Mouse (Mus musculus) gastrocnemius, adult 2 months (tissue): ENCODE measurements around the gene Mblac2. TPM values are rescaled to one million over a fixed set of nuclear protein-coding genes. Genes with fewer than 3 reads are reported as not detected.
"Not testable (repeated sequence)": the region's sequence is repeated elsewhere in the genome, so short reads cannot be mapped to it uniquely, and the experiment has no call there.

Source experiments
- DNase-seq: peaks from one replicate; pipeline ENCODE4 v3.0.0; 2022
- H3K27ac ChIP-seq: fragments of 200-600 bp; 2 replicates; pipeline ENCODE4 v1.8.1; 2022; ENCODE audit warnings: mild to moderate bottlenecking
- H3K4me3 ChIP-seq: fragments of 200-600 bp; 2 replicates; pipeline ENCODE4 v1.8.1; 2022; ENCODE audit warnings: mild to moderate bottlenecking, moderate library complexity
- CTCF ChIP-seq: fragments of 200-600 bp; IDR thresholded peaks from 2 replicates; pipeline ENCODE4 v1.8.1; 2022; ENCODE audit warnings: antibody characterized with exemption, mild to moderate bottlenecking, moderate library complexity
- intact Hi-C: fragments of 180-260 bp; cut with DNase I; formaldehyde crosslinking; loops from one replicate; pipeline ENCODE4 v1.15.1; 2025
- total RNA-seq, 2 experiments: library from RNA; stranded (reverse); gene quantifications; 2 replicates each; pipeline ENCODE4 v1.2.3; 2021

Mblac2 gene
- total RNA-seq, 2 experiments from 2014 or later: 1.6 to 2.0 TPM

- Histone ChIP-seq H3K4me3 (no peak overlapping the region), H3K27ac (no peak overlapping the region)
- DNase-seq: no peak
- intact Hi-C loops: no loop called here
- no peak for TF ChIP-seq CTCF
Measured at GRCm38 (mm10) chr13:81703621-81704020, 7.5 kb upstream of the Mblac2 start.

GRCm38 (mm10) chr13:81706311-81706710 lies 4.8 kb upstream of the Mblac2 start:
- intact Hi-C loops: no loop called here
- DNase-seq: no peak
- no peak overlapping the region for H3K4me3 ChIP-seq
- no peak for TF ChIP-seq CTCF
- H3K27ac ChIP-seq: no peak overlapping the region

GRCm38 (mm10) chr13:81709805-81710204 lies 1.3 kb upstream of the Mblac2 start:
- DNase-seq: no peak
- Histone ChIP-seq H3K27ac (no peak overlapping the region), H3K4me3 (peak overlapping the region; percentile 98)
- TF ChIP-seq CTCF: no peak
- intact Hi-C loops: loop anchor here (5.0 kb wide), 1 partner anchor 53 kb away; the partner anchor contains the start of gene Lysmd3

GRCm38 (mm10) chr13:81710266-81710665 lies 875 bp upstream of the Mblac2 start:
- H3K4me3 ChIP-seq: peak overlapping the region; percentile 98
- TF ChIP-seq CTCF: no peak
- DNase-seq: no peak
- peak overlapping the region; percentile 92 for H3K27ac ChIP-seq
- intact Hi-C loops: loop anchor here (5.0 kb wide), 1 partner anchor 53 kb away; the partner anchor contains the start of gene Lysmd3

- DNase-seq: peak; percentile 49
- H3K27ac ChIP-seq: peak overlapping the region; percentile 92
- no peak for TF ChIP-seq CTCF
- intact Hi-C loops: loop anchor here (5.0 kb wide), 1 partner anchor 54 kb away; the partner anchor contains the start of gene Lysmd3
- peak overlapping the region; percentile 98 for H3K4me3 ChIP-seq
Measured at GRCm38 (mm10) chr13:81711546-81712371, 618 bp downstream of the Mblac2 start.

GRCm38 (mm10) chr13:81713896-81714295 lies 2.8 kb downstream of the Mblac2 start:
- no peak overlapping the region for H3K4me3 ChIP-seq
- intact Hi-C loops: loop anchor here (5.0 kb wide), 1 partner anchor 57 kb away; the partner anchor contains the start of gene Lysmd3
- H3K27ac ChIP-seq: no peak overlapping the region
- no peak for DNase-seq
- TF ChIP-seq CTCF: no peak

GRCm38 (mm10) chr13:81728141-81728540 lies 17.0 kb downstream of the Mblac2 start:
- H3K27ac ChIP-seq, DNase-seq, H3K4me3 ChIP-seq, intact Hi-C loops: not testable (repeated sequence)

GRCm38 (mm10) chr13:81729102-81729501 lies 18.0 kb downstream of the Mblac2 start:
- Histone ChIP-seq H3K4me3 (no peak overlapping the region), H3K27ac (no peak overlapping the region)
- TF ChIP-seq CTCF: no peak
- intact Hi-C loops: no loop called here
- no peak for DNase-seq

GRCm38 (mm10) chr13:81730362-81730761 lies 19.2 kb downstream of the Mblac2 start:
- TF ChIP-seq CTCF: no peak
- no peak overlapping the region for H3K4me3 ChIP-seq
- intact Hi-C loops: no loop called here
- no peak overlapping the region for H3K27ac ChIP-seq
- no peak for DNase-seq

- intact Hi-C loops: no loop called here
- Histone ChIP-seq H3K27ac (no peak overlapping the region), H3K4me3 (no peak overlapping the region)
- DNase-seq: no peak
- no peak for TF ChIP-seq CTCF
Measured at GRCm38 (mm10) chr13:81736606-81737005, 25.5 kb downstream of the Mblac2 start.

- intact Hi-C loops: no loop called here
- no peak for TF ChIP-seq CTCF
- no peak for DNase-seq
- no peak overlapping the region for H3K27ac ChIP-seq
- no peak overlapping the region for H3K4me3 ChIP-seq
Measured at GRCm38 (mm10) chr13:81740898-81741297, 29.8 kb downstream of the Mblac2 start.

GRCm38 (mm10) chr13:81743391-81744091 lies 32.4 kb downstream of the Mblac2 start:
- intact Hi-C loops: no loop called here
- Histone ChIP-seq H3K4me3 (no peak overlapping the region), H3K27ac (no peak overlapping the region)
- DNase-seq: no peak
- no peak for TF ChIP-seq CTCF

- intact Hi-C loops: no loop called here
- no peak for TF ChIP-seq CTCF
- H3K27ac ChIP-seq: no peak overlapping the region
- no peak overlapping the region for H3K4me3 ChIP-seq
- DNase-seq: no peak
Measured at GRCm38 (mm10) chr13:81744092-81744396, 32.9 kb downstream of the Mblac2 start.

GRCm38 (mm10) chr13:81754878-81755277 lies 43.7 kb downstream of the Mblac2 start:
- intact Hi-C loops: no loop called here
- Histone ChIP-seq H3K4me3 (no peak overlapping the region), H3K27ac (no peak overlapping the region)
- no peak for DNase-seq
- TF ChIP-seq CTCF: no peak
